Mouse (Mus musculus): ENCODE results near the gene Ssbp1.

Gene Ssbp1

DNA sequence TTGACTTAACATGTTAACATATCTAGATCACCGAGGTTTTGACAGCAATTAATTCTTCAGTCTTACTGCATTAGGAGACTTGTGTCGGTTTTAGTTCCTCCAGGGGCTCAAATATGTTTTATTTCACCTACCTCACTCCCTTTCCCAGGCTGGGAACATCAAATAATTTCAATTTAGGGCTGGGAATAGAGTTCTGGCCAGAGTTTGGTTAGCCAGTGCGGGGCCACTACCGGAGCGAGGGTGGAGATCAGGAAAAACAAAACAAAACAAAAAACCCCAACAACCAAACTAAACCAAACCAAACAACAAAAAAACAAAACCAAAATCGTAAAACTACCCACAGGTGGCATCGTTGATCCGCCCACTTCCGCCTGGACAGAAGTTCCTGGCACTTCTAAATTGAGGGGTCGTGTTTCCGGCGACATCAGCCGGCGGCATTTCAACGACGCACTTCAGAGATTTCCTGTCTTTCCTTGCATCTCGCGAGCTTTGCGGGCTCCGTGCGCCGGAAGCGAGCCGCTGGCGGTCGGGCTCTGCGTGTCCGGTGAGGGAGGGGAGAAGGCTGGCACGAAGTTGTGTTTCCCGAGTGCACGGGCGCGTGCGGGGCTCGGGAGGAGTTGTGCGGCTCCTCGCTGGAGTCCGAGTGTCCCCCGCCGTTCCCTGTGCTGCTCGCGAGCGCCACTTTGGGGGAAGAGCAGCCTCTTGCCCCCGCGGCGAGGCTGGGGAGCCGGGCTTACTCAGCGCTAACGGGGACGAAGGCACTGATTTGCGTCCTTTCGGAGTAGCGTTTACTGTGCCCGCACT is at the start of gene Ssbp1:
Ssbp1 (plus strand) TSS at position 437 of the 804 bp plus-strand sequence.
- DNase-seq (ENCODE audit: low spot score), result peak; percentile 57

DNA sequence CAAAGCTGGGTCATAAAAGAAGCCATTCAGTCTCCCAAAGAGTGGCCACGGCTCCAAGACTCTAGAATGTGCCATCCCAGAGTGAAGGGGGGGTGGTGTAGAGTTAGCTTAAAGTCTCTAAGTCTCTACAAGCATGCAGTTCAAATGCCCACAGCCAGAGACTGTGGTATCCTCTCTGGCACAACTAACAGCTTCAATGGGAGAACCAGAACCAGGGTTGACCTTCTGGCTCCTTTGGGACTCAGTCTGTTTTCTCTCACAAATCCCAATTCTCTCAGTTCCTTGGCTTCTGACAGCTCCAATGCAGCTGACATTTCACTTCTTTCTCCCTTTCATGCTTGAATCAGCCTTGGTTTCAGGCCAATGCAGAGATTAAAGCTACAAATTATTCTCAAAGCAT is 48.1 kb upstream of the Ssbp1 start:
- DNase-seq (ENCODE audit: low spot score), result no peak

DNA sequence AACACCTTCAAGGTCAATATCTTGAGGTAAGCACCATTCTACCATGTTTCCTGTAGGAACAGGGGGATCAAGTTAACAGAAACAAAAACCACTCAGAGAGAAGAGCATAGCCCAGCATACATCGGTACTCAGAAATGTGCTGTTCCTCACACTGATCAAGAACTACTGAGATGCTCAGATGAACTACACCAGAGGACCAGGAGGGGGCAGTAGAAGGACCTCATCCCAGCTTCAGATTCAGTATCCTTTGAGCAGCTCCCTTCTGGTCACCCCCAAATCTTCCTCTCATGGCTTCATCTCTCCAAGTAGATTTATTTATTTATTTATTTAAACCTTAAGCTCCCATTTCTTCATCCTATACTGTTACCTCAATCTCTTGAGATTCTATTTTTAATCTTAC is 47.4 kb upstream of the Ssbp1 start:
- DNase-seq (ENCODE audit: low spot score), result no peak

DNA sequence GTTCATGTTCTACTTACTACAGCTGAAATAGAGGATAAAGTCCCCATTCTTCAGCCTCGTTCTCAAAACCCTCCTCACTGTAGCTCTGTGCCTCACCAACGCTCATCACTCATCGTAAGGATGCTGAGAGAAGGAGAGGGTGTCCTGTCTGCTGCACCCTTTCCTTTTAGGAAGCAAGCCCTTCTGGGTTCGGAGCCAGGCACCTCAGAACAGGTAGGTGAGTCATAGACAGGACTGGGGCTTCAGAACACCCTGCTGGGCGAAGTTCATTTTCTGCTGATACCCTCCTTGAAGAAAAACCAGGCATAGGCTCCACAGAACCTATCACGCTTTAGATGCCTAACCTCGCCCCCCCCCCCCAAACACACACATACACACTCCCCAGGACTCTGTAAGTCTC is 43.7 kb upstream of the Ssbp1 start:
- DNase-seq (ENCODE audit: low spot score), result no peak

DNA sequence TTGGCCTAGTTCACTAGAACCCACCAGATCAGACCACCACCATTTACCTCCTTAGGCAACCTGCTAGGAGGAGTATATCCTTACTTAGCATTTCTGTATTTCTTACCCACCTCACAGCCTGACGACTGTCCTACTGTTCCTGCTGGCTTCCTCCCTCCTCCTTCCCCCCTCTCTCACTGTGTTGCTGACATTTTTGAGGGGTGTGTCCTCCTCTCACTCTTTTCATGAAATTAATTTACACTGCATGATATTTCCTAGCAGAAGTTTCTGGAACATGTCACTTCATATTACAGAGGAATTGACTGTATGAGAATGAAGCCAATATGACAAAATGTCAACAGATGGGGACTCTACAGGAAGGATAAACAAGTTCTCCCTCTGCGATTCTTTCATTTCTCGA is 42.5 kb upstream of the Ssbp1 start:
- DNase-seq (ENCODE audit: low spot score), result no peak

DNA sequence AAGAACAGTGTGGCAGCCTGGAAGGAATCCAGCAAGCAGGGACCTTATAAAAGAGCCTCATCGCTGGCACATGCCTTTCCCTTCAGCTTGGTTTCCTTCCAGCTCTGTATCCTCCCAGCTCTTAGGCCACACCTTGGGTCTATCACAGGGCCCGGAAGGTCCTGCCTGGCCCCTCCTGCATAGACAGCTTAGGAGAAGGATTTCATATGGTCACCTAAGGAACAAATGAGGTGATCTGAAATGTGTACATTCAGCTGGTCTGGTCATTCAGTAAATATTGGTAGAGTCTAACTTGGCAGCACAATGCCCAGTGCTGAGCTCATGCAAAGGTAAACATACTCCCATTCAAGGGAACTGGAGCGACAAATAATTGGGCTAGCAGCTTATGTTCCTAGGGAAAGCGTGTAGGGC is 41.6 kb upstream of the Ssbp1 start:
- DNase-seq (ENCODE audit: low spot score), result no peak

DNA sequence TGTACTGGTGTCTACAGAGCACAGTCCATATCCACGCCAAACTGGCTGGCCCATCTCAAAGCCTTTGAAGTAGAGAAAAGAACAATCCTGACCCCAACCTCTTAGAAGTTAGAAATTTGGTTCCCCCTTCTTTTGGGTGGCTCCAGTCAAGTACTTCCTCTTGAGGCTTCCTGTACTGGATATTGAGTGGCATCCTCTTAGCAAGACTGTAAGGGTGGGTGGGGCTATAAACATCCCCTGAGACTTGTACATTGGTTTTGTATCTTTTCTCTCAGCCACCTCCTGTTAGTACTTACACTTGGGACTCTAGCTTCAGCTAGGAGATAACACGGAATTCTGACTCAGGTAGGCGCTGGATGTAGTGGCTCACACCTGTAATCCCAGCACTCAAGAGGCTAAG is 40.9 kb upstream of the Ssbp1 start:
- DNase-seq (ENCODE audit: low spot score), result no peak

DNA sequence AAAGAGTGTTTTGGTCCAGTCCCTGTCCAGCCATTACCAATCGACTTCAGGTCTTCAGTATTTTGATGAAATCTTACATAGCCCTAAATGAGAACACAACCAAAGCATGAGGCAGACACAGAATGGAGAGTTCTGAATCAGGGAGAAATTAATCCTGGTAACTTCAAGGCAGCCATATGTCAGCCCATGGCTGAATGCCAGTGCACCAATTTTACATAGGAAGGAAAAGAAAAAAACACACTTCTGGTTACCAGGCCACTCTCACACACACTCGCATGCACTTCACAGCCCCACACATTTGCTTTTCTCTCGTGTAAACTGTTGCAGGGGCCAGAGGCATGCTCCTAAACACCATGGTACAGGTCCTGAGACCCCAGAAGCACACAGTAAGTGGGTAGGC is 40.3 kb upstream of the Ssbp1 start:
- DNase-seq (ENCODE audit: low spot score), result no peak

DNA sequence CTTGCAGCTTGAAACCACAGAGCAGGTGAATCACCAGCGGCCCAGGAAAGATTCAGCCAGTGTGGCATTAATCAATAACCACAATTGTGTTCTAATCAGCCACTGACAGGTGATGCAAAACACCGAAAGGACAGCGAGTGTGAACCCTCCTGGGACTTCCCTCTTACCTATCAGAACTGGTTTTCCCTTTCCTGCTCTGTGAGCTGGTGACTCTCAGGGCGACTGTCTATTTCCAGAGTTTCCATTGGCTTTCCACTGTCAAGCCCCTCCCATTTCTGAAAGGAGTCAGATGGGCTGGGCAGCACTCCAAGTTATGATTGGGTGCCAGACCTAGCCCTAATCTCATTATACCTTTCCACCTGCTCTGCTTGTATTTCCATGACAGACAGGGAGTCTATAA is 39.8 kb upstream of the Ssbp1 start:
- DNase-seq (ENCODE audit: low spot score), result no peak

DNA sequence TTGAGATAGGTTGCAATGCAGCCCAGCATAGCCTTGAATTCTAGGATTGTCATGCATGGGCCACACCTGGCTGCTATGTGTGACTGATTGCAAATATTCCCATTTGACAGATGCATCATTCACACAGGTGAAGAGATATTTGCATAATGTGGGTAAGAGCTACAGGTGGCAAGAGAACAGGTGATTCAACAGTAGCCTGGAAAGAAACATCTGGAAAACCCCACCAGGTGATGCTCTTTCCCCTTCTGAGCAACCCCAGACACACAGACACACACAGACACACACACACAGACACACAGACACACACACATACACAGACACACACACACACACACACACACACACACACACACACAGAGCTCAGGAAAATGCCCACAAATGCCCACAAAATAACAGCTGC is 39.3 kb upstream of the Ssbp1 start:
- DNase-seq (ENCODE audit: low spot score), result no peak

DNA sequence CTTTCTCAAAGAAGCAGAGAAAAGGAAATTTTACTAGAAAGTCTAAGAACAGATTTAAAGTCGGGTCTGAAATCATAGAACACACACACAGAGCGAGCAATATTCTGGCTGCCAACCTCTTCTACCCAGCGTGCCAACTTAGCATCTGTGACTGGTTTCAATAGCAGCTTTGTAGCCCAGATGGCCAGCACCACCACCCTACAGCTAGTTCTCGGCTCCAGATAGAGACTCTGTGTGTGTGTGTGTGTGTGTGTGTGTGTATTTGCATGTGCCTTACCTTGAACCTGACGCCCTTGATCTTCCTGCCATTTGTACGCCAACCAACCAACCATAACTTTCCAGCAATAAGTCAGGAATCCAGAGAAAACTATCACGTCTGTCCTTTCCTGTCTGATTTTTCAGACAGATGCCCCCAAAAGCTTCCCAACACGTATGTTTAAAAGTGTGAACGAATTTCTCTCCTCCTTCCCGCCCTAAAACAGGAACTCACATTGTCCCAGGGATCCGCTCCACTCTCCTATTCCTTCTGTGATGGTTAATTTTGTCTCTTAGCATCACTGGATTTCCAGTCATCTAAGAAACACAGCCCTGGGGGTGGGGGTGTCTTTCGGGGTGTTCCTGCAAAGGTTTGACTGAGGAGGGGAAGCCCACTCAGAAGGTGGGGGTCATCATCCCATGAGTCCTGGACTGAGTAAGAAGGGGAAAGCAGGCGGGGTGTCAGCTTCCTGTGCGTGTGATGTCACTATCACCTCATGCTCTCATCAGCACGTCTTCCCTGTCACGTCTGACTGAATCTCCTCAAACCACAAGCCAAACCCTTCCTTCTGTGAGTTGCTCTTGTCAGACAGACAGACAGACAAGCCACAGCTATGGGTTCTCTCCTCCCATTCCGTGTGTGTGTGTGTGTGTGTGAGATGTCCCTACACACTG is 38.5 kb upstream of the Ssbp1 start:
- no peak for DNase-seq (ENCODE audit: low spot score)

DNA sequence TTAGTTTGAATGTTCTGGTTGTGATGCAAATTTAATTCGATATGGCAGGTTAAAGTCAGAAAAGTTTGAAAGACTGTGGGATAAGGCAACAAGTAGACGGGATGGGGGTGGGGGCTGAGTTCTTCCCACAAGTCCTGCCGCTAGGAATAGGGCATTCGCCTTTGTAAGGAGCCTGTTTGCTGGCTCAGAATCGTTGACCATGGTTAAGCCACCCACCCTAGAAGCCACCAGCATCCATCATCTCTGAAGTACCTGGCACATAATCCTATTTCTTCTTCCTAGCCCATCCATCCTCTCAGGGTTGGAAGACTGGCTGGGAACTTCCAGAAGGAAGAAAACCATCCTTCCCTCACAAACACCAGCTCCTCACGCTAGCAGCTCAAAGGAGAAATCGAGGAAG is 36.5 kb upstream of the Ssbp1 start:
- no peak for DNase-seq (ENCODE audit: low spot score)

DNA sequence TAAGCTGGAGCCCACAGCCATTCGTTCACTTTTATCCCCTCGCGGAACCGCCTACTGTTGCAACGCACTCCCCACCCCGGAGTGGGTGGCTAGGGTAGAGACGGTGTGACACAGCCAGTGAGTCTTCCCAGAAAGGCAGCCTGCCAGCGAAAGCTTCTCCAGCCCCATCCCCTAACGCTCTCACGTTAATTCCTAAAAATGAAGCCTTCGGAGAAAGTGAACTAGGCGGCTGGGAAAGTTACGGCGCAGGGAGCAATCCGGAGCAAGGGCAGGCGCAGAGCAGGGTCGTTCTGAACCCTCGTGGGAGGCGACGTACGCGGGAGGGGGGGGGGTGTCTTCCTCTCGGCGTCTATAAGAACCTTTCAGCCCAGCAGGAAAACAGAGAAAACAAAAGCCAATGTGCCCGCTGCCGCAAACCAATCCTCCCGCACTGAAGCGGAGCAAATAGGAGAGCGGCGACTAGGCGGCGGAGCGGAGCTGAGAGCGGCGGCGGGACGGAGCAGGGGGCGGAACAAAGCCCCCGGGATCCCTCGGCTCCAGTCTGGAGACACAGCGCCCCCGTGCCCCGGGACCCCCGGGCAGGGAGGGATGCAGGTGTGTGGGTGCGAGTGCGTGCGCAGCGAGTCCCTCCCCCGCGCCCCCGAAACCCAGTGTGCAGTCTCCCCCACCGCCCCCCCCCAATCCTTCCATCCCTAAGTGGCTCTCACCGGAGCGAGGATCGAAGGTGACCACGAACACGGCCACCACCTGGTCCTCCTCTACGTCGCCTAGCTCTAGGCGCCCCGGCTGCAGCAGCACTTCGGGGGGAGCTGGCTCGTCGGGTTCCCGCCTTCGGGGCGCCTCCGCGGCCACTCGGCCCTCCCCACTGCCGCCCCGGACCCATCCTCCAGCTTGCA is 35.8 kb upstream of the Ssbp1 start:
- no peak for DNase-seq (ENCODE audit: low spot score)

DNA sequence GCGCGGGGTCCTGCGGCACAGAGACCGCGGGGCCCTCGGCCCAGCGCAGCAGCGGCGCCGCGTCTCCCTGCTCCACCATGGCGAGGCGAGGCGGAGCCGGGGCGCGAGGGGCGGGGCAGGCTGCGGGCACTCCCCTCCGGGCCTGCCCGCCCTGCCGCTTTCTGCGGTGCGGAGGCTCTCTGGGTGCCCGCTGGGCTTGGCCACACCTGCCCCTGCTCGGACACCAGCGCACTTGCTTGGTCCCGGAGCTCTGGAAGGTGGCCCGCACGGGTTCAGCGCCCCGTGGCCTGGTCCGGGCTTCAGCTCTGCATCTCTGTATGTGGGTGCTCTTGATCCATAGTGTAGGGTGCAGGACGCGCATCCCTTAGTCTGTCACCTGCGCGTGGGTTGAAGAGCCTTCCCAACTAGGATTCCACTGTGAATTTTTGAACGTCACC is 35.1 kb upstream of the Ssbp1 start, which contains the start of gene E330009J07Rik:
E330009J07Rik (minus strand) TSS at position 89 of the 437 bp plus-strand sequence.
- peak; percentile 36 for DNase-seq (ENCODE audit: low spot score)

DNA sequence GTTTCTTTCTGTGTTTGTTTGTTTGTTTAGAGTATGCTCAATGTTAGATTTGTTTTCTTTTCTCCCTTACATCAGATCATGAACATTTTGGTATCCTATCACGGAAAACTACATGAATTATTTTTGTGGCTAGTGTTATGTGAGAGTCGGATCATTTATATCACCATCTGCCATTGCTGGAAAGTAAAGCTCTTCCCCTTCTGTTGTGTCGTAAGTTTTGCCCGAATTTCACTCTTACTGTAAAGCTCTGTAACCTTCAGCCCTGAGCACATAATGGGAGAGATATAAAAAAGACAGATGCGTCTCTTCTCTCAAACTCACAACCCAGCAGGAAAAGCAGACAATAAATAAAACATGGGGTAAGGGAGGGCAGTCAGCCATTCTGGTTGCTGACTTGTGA is 32.2 kb upstream of the Ssbp1 start, which contains the start of gene Wee2:
Wee2 (plus strand) TSS at position 153 of the 400 bp plus-strand sequence.
- DNase-seq (ENCODE audit: low spot score), result no peak

DNA sequence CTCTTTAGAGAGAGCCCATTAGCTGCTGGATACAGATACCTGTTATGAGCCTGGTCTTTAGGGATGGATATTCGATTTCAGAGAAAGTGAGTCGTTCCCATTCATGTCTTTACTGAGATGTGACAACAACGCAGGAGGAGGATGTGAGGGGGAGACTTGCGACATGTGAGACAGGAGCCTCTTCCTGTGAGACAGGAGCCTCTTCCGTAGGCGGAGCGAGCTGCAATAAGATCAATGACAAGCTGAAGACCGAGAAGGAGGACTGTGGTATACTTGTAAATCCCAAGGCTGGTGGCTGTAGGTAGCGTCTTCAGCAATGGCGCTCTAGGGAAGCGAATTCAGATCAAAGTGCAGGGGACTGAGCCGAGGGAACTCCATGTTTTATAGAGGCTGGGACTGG is 31.4 kb upstream of the Ssbp1 start:
- no peak for DNase-seq (ENCODE audit: low spot score)

DNA sequence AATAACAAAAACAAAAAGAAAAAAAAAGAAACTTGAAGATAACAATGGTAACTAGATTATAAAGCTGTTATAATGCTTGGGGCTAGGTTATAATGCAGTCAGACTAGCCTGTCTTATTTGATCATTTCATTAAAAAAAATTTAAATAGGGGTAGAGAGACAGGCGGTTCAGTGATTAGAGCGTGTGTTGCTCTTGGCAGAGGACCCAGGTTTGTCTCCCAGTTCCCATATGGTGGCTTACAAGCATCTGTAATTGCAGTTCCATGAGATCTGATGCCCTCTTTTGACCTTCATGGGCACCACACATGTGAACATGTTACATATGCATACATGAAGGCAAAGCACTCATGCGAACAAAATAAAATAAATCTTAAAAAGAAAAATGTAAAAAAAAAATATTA is 29.9 kb upstream of the Ssbp1 start:
- DNase-seq (ENCODE audit: low spot score), result no peak

DNA sequence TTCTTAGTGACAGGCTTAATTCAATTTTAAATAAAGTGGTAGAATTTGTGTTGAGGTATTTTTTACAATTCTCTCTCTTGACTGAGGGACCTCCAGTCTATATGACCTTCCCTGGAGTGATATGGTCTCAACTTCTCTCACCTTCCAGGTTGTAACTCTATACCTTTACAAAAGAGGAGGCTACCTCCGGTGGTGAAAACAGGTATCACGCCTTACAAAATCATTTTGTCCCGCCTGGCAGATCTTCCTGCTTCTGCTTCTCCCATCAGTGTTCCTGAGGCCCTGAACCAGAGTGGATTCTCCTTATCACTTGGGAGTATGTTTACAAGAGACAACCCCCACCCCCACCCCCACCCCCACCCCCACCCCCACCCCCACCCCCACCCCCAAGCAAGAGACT is 29.4 kb upstream of the Ssbp1 start:
- DNase-seq (ENCODE audit: low spot score), result no peak

DNA sequence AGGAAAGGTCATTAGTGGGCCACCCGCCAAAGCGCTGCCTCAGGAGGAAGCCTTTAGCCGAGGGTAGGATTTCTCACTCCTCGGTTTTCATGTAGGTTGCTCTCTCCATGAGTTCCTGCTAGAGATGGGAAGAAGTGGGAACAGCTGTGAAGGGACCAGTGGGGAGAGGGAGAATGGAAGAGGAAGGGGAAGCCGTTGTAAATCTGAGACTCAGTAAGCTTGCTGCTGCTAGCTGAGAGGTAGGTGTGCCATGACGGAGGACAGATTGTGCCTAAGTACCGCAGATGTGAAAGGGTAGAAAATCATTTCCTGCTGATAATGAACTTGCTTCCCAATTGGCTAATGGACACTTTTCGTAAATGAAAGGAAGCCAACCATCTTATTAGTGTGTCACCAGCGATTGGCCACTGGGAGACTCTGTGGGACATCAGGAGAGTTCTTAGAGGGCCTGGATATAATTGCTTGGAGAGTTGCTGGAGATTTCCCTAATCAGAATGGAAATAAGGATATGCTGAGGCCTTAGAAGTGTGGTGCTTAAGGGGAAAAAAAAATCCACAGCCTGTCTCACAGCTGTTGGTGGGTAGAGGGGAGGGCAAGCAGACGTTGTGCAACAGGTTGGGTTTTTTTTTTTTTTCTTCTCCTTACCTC is 27.7 kb upstream of the Ssbp1 start:
- no peak for DNase-seq (ENCODE audit: low spot score)

DNA sequence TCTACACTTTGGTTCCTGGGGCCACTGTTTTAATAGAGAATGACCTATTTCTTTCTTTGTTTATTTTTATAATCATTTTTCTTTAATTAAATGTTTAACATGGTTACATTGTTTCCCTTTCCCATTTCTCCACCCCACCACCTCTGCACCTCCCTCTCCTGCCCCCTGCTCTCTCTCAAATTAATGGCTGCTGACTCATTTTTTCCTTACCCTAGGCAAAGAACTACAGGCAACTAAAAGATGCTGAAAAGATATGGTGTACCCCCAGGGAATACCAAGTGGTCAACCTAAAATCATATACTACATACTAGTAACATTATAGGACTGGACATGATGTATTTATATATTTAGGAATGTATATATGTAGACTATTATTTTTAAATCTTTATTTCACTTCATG is 22.5 kb upstream of the Ssbp1 start:
- no peak for DNase-seq (ENCODE audit: low spot score)

DNA sequence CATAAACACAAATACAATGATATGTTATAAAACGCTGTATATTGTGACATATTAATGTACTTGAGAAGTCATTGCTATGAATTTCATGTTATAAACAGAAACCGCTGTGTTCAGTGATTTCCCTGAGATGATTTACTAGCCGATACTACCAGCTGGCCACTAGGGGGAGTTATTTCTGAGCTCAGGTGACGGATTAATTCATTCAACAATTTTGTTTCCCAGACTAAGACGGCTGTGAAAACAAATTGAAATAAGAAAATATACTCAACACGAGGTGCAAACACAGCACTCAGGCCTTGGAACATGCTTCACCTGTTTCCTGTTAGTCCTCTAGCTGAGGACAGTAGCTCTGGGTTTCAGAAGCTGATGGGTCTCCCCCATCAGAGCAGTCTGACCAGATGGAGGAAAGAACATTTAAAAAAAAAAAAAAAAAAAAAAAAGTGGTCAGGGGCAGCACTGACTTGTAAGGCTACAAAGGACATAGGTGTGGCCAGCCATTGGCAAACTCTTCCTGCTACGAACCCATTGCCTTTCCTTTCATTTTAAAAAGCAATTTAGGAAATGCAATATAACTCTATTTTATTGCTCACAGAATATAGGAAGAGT is 16.6 kb upstream of the Ssbp1 start:
- DNase-seq (ENCODE audit: low spot score), result no peak

Measured in urinary bladder, postnatal 10 days (tissue).